Comparison of ENCODE assay signal across 16 mouse cellular contexts in genomic region chr12:108394534-108395284, GRCm38 (mm10). TPM values are rescaled to one million over a fixed set of nuclear protein-coding genes. Genes with fewer than 3 reads are reported as not detected.
DNase-seq lines count a peak whose midpoint lies in the region; ATAC-seq lines count a peak whose summit lies in the region.
"Had no signal": no experiment of that assay in that cellular context is flagged by ENCODE, and none has a peak within 500 bp of the region (broad histone marks: within the 10 kb centered on the region; RNA-seq: fewer than 3 reads in every experiment).

No protein-coding gene starts in this region.

- H3K27ac ChIP-seq in hindbrain, embryonic 16.5 days (ENCODE audit: low read depth, low read length): 0 out of 2 replicates have a peak overlapping the region, but pooled peaks have one; percentile 23
- H3K27ac ChIP-seq: limb, embryonic 10.5 days; liver, embryonic 14.5 days had no signal

- H3K4me2 ChIP-seq in hindbrain, embryonic 16.5 days (ENCODE audit: low read length): no peak overlapping the region
- H3K4me2 ChIP-seq: heart, embryonic 15.5 days had no signal

- H3K4me3 ChIP-seq in hindbrain, embryonic 16.5 days (ENCODE audit: low read length): no peak overlapping the region
- H3K4me3 ChIP-seq: heart, embryonic 15.5 days; limb, embryonic 10.5 days had no signal

- no peak overlapping the region for H3K9ac ChIP-seq in hindbrain, embryonic 16.5 days (ENCODE audit: low read depth, low read length)
- H3K9ac ChIP-seq: heart, embryonic 15.5 days; liver, embryonic 14.5 days had no signal

- DNase-seq in kidney, adult 9 months: peak; percentile 39
- DNase-seq in kidney, postnatal 14 days: no peak
- DNase-seq in right cerebral cortex, adult 2 months (ENCODE audit: low spot score in 2 of 2): peak; percentile 30 to 40
- no peak for DNase-seq in right cerebral cortex, postnatal 36 days (ENCODE audit: low spot score in 2 of 2)
- no peak for DNase-seq in frontal cortex, postnatal 14 days (ENCODE audit: low spot score in 2 of 2)
- DNase-seq in adrenal gland, postnatal 36 days: no peak
- no peak for DNase-seq in spleen, adult 18-20 months
- DNase-seq: cerebellum, adult 11 months; right cerebral cortex, postnatal 4 days had no signal

- H3K9me3 ChIP-seq in hindbrain, embryonic 16.5 days (ENCODE audit: control insufficient read depth, low read length): no peaks in the 10 kb centered on the region
- H3K9me3 ChIP-seq: heart, embryonic 15.5 days; limb, embryonic 10.5 days had no signal

- no peaks in the 10 kb centered on the region for H3K36me3 ChIP-seq in hindbrain, embryonic 16.5 days (ENCODE audit: control insufficient read depth, insufficient read depth, low read length)
- H3K36me3 ChIP-seq: heart, embryonic 15.5 days; limb, embryonic 10.5 days had no signal

- peaks cover 25% of the 10 kb centered on the region for H3K4me1 ChIP-seq in hindbrain, embryonic 16.5 days (ENCODE audit: control insufficient read depth, insufficient read depth, low read depth, low read length)

- no peak for ATAC-seq in hindbrain, embryonic 16.5 days
- ATAC-seq: activated CD4-positive, CD25-positive, alpha-beta regulatory T cell, adult 4 months had no signal

- WGBS in hindbrain, embryonic 16.5 days: 86% methylated on average over 17 of the region's 17 CpGs

- H3K27me3 ChIP-seq in hindbrain, embryonic 16.5 days (replicated peaks; ENCODE audit: control insufficient read depth, insufficient read depth, low read length): no peaks in the 10 kb centered on the region
- H3K27me3 ChIP-seq: heart, embryonic 15.5 days had no signal

RNA-seq across cellular contexts. Expression of gene Eml1, which starts 24.0 kb away (rescaled TPM):
- polyA plus RNA-seq in hindbrain, embryonic 16.5 days (2015; fragmentation: Nextera tagmentation; extraction: Ambion mirVana): 59.3 and 62.3 TPM in 2 replicates
- total RNA-seq in adrenal gland, postnatal 36 days (2021): 10 to 100 TPM; 16.6 to 44.6 TPM
- total RNA-seq: common myeloid progenitor, adult 5-6 weeks; monocyte, adult 5-6 weeks had no signal

Comparison
In these comparisons a context has a peak if more than half of its experiments do, and no peak if none do; other contexts are left out.
1. DNase-seq: peak in kidney, adult 9 months (single experiment) and right cerebral cortex, adult 2 months (2 of 2); none in kidney, postnatal 14 days (single experiment), right cerebral cortex, postnatal 36 days (0 of 2), frontal cortex, postnatal 14 days (0 of 2), adrenal gland, postnatal 36 days (0 of 2) and spleen, adult 18-20 months (0 of 2).